Mouse (Mus musculus) forebrain, embryonic 15.5 days (tissue): Measurements from ENCODE around the gene Hnrnpa1. TPM values are rescaled to one million over a fixed set of nuclear protein-coding genes. Genes with fewer than 3 reads are reported as not detected.
A peak's percentile ranks its signal among the peaks of the same experiment; 100 is the strongest.

Source experiments
- ATAC-seq: fragments of 200-750 bp; cut with Nextera tagmentation; replicated peaks from 2 replicates; pipeline ENCODE4 v1.8.0; 2017; ENCODE audit warnings: mild to moderate bottlenecking, moderate TSS enrichment, moderate library complexity
- H3K27ac ChIP-seq: fragments of 300-500 bp; sonication (generic); replicated peaks from 2 replicates; pipeline ENCODE4 v1.5.1; 2015; ENCODE audit warnings: mild to moderate bottlenecking, inconsistent platforms
- H3K27me3 ChIP-seq: fragments of 300-500 bp; sonication (generic); 2 replicates; pipeline ENCODE4 v1.6.1; 2015; ENCODE audit warnings: inconsistent platforms
- H3K36me3 ChIP-seq: fragments of 300-500 bp; sonication (generic); 2 replicates; pipeline ENCODE4 v1.6.1; 2015; ENCODE audit warnings: mild to moderate bottlenecking, inconsistent platforms
- H3K4me1 ChIP-seq: fragments of 300-500 bp; sonication (generic); 2 replicates; pipeline ENCODE4 v1.6.1; 2015; ENCODE audit warnings: inconsistent platforms
- H3K4me2 ChIP-seq: fragments of 300-500 bp; sonication (generic); replicated peaks from 2 replicates; pipeline ENCODE4 v1.6.1; 2015; ENCODE audit warnings: mild to moderate bottlenecking, inconsistent platforms
- H3K4me3 ChIP-seq: fragments of 300-500 bp; sonication (generic); 2 replicates; pipeline ENCODE4 v1.5.1; 2015; ENCODE audit warnings: mild to moderate bottlenecking, inconsistent platforms
- H3K9ac ChIP-seq: fragments of 300-500 bp; sonication (generic); replicated peaks from 2 replicates; pipeline ENCODE4 v1.6.1; 2015; ENCODE audit warnings: mild to moderate bottlenecking, inconsistent platforms
- H3K9me3 ChIP-seq: fragments of 300-500 bp; sonication (generic); 2 replicates; pipeline ENCODE4 v1.6.1; 2016; ENCODE audit warnings: inconsistent platforms
- WGBS: fragments of 180-500 bp; shearing (Covaris S2); methylation state at CpG from one replicate; pipeline ENCODE4 v1.1.7; 2015; ENCODE audit warnings: mixed read lengths; 5-methylcytosine and 5-hydroxymethylcytosine counted together
- polyA plus RNA-seq: library from polyadenylated mRNA; unstranded; fragments of >200 nt; fragmentation: Nextera tagmentation; extraction: Ambion mirVana; gene quantifications from 2 replicates; pipeline ENCODE4 v1.2.1, GENCODE M21; 2015

The Hnrnpa1 gene
- polyA plus RNA-seq, 1 experiment from 2014 or later = 995 TPM

DNA sequence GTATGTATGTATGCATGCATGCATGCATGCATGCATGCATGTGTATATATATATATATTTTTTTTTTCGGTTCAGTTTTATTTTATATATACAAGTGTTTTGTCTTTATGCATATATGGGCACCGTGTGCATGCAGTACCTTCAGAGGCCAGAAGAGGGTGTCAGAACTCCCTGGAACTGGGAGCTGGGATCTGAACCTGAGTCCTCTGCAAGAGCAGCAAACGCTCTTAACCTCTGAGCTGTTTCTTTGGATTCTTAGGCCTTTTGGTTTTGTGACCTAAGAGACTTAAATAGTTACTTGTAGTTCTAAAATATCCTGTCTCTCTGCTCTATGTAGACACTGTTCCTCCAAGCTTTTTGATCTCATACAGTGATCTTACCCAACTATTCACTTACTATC is 43.8 kb downstream of the Hnrnpa1 start:
- peaks cover 19% of the 10 kb centered on the region for H3K4me1 ChIP-seq
- no peak for ATAC-seq
- H3K36me3 ChIP-seq = no peaks in the 10 kb centered on the region

DNA sequence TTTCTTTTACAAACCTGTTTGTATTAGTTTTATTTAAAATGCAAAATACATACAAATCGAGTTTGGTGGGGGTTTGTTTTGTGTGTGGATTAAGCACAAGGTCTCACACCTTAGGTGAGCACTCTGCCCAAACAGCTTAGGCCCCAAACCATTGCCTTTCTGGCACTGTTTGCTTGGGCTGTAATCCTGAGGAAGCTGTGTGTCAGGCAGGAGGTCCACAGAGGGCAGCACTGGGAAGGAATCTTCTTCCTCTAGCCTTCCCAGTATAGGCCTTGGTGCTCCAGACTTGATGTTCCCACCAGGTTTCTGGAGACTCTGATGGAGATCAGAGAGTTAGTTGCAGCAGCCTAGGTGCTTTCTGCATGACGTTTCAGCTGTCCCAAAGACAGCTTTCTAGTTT is 44.4 kb downstream of the Hnrnpa1 start:
- Histone ChIP-seq H3K36me3 (peaks cover 2% of the 10 kb centered on the region; the same call in 1 of the 2 replicates), H3K27ac (peak overlapping the region; percentile 65), H3K4me1 (peaks cover 22% of the 10 kb centered on the region), H3K9ac (no peak overlapping the region), H3K4me2 (no peak overlapping the region), H3K4me3 (no peak overlapping the region), H3K9me3 (no peaks in the 10 kb centered on the region), H3K27me3 (no peaks in the 10 kb centered on the region)
- no peak for ATAC-seq
- 56% methylated on average over 2 of the region's 2 CpGs for WGBS

More for the DNA sequence above, 43.8 kb downstream of the Hnrnpa1 start:
- H3K4me3 ChIP-seq = no peak overlapping the region
- H3K27me3 ChIP-seq = no peaks in the 10 kb centered on the region
- no peak overlapping the region for H3K9ac ChIP-seq
- H3K9me3 ChIP-seq = no peaks in the 10 kb centered on the region
- 45% methylated on average over 3 of the region's 3 CpGs for WGBS
- H3K27ac ChIP-seq = no peak overlapping the region
- H3K4me2 ChIP-seq = no peak overlapping the region

DNA sequence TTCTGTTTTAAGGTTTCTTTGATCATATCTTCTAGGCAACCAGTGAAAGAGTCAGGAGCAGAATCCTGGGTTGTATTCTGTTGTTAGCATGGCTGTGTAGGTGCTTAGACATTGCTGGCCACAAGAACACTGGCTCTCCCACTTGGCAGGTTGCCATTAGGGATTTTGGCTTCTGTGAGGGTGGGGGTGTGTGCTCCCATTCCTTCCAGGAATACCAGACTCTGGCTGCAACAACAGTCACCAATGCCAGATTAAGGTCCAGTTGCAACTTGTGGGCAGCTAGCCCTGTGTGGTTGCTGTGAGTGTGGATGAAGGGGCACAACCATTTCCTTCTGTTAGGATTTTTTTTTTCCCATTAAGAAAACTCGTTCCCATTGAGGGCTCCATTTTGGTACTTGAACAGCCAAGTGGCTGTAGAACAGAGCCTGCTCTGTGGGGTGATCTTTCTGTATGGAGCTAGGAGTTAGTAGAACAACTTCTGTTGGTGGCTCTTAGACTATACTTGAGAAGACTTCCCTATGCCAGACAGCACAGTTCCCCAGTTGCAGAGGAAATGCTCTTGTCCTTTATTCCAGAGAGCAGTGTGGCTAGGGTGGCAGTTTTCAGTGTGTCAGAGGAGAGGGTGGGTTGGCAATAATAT is 45.7 kb downstream of the Hnrnpa1 start:
- peak; percentile 71; the same call in 1 of the 2 replicates for ATAC-seq
- 25% methylated on average over 1 of the region's 1 CpGs for WGBS
- Histone ChIP-seq H3K27ac (peak overlapping the region; percentile 65), H3K4me3 (no peak overlapping the region), H3K4me1 (peaks cover 23% of the 10 kb centered on the region), H3K4me2 (no peak overlapping the region), H3K27me3 (no peaks in the 10 kb centered on the region), H3K9ac (no peak overlapping the region), H3K36me3 (peaks cover 7% of the 10 kb centered on the region; the same call in 1 of the 2 replicates), H3K9me3 (no peaks in the 10 kb centered on the region)

DNA sequence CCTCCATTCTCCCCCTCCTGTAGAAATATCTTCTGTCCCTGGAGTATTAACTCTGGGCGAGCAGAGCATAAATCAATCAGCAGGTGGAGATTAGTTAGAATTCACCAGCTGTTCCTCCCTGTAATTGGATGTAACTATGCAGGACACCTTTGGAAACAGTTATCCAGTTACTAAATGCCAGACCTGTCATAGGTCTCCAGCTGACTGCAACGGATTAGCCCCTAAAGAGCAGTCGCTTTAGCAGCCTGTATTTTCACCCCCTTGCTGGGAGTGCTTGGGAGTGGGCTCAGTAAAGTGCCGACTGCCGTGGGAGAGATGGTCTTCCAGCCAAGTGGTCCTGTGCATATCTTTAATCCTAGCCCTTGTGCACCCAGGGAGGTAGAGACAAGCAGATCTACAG is 49.4 kb downstream of the Hnrnpa1 start:
- ATAC-seq = no peak
- Histone ChIP-seq H3K36me3 (peaks cover 29% of the 10 kb centered on the region), H3K9me3 (no peaks in the 10 kb centered on the region), H3K27ac (no peak overlapping the region), H3K27me3 (no peaks in the 10 kb centered on the region), H3K4me2 (no peak overlapping the region), H3K4me3 (no peak overlapping the region), H3K9ac (no peak overlapping the region), H3K4me1 (peaks cover 21% of the 10 kb centered on the region)
- WGBS = 34% methylated on average over 5 of the region's 5 CpGs

DNA sequence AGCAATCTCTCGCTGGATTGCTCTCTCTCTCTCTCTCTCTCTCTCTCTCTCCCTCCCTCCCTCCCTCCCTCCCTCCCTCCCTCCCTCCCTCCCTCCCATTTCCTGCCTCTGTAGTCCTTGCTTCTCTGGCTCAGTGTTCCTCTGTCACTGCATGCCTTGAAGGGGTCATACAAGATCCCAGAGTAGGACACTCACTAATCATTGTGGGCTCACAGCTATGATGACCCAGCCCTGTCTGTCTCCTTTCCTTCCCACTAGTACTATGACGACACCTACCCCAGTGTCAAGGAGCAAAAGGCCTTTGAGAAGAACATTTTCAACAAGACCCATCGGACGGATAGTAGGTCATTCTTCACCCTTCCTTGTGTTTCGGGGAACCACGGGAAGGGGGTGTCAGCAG is 50.2 kb downstream of the Hnrnpa1 start:
- ATAC-seq = no peak
- Histone ChIP-seq H3K27ac (no peak overlapping the region), H3K27me3 (no peaks in the 10 kb centered on the region), H3K9me3 (no peaks in the 10 kb centered on the region), H3K4me1 (peaks cover 14% of the 10 kb centered on the region), H3K36me3 (peaks cover 29% of the 10 kb centered on the region), H3K4me3 (no peak overlapping the region), H3K9ac (no peak overlapping the region), H3K4me2 (no peak overlapping the region)
- 79% methylated on average over 6 of the region's 6 CpGs for WGBS

DNA sequence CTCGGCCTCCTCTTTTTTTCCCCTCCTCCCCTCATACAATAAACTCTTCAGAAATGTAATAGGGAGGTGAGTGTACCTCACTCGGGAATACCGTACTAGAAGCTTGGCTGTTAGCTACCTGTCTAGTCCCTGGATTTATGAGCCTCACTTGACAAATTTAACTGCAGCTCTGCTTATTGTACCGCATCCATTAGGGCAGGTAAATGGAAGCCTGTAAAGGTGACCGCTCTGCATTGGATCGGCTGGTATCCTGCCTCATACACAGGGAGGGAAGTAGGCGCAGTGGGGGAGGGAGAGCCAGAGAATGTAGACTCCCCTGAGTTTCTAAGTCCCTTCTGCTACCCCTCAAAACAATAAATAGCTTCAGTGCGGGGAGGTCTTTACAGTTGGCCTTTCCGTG is 50.6 kb downstream of the Hnrnpa1 start:
- no peak overlapping the region for H3K4me2 ChIP-seq

DNA sequence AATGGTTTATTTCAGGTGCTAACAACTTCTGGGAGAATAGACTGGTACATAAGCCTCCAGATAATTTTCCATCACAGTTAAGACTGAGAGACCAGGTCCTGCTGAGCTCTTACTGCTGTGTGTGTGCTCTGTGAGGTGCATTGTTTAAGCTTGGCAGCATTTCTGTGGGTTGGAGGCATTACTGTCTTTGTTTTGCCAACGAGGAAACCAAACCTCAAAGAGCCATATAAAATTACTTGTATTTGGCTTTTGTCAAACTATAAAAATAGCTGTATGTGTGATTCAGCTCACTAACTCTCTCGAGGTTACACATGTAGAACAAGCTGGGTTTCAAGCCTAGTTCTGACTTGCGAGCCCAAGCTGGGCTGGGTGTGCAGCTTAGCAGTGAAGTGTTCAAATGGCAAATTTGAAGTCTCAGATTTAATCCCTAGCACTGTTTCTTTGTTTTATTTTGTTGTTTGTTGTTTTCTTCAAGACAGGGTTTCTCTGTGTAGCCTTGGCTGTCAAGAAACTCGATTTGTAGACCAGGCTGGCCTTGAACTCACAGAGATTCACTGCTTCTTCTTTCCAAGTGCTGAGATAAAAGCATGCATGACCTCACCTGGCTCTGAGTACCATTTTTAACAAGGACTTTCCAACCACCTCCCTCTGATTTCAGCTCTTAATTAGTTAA is 52.6 kb downstream of the Hnrnpa1 start:
- H3K4me2 ChIP-seq = no peak overlapping the region
- no peak overlapping the region for H3K4me3 ChIP-seq
- no peaks in the 10 kb centered on the region for H3K27me3 ChIP-seq
- no peaks in the 10 kb centered on the region for H3K9me3 ChIP-seq
- no peak overlapping the region for H3K9ac ChIP-seq
- H3K36me3 ChIP-seq = peaks cover 34% of the 10 kb centered on the region
- peaks cover 28% of the 10 kb centered on the region for H3K4me1 ChIP-seq
- 77% methylated on average over 4 of the region's 4 CpGs for WGBS
- H3K27ac ChIP-seq = no peak overlapping the region
- ATAC-seq = no peak

More for the DNA sequence above, 50.6 kb downstream of the Hnrnpa1 start:
- no peak for ATAC-seq
- WGBS = 93% methylated on average over 9 of the region's 9 CpGs
- Histone ChIP-seq H3K27me3 (no peaks in the 10 kb centered on the region), H3K36me3 (peaks cover 29% of the 10 kb centered on the region), H3K9ac (no peak overlapping the region), H3K27ac (no peak overlapping the region), H3K4me1 (peaks cover 14% of the 10 kb centered on the region), H3K9me3 (no peaks in the 10 kb centered on the region), H3K4me3 (no peak overlapping the region)

DNA sequence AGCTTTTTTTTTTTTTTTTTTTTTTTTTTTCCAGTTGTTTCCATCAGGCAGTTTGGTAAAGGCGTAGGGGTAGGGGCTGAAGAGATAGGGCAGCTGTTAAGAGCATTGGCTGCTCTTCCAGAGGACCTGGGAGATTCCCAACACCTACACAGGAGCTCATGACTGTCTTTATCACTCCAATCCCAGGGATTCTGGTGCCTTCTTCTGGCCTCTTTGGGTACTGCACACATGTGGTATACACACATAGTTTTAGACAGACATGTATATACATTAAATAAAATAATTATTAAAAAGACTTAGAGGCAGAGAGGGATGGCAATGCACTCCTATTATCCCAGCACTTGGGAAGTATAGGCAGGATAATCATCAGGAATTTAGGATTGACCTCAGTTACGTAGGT is 53.1 kb downstream of the Hnrnpa1 start:
- peaks cover 34% of the 10 kb centered on the region for H3K36me3 ChIP-seq
- no peak overlapping the region for H3K4me3 ChIP-seq

DNA sequence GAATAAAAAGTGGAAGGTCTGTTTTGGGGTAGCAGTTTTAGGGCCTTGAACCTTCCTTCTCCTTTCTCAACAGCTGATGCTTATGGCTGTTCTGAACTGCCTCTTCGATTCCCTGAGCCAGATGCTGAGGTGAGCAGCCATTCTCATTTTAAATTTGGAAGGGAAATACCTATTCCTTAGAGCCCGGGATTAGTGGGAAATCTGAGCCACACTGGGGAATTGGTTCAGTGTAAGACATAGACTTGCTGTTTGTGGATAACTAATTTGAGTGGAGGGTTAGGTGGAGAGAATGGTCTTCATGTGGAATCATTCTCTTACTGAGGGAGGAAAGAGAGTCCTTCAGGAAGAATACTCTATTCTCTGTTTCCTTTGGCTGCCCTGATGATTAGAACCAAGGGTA is 54.4 kb downstream of the Hnrnpa1 start:
- 84% methylated on average over 2 of the region's 2 CpGs for WGBS
- no peak for ATAC-seq
- Histone ChIP-seq H3K4me1 (peaks cover 44% of the 10 kb centered on the region), H3K9ac (no peak overlapping the region), H3K4me2 (no peak overlapping the region), H3K4me3 (no peak overlapping the region), H3K9me3 (no peaks in the 10 kb centered on the region), H3K27me3 (no peaks in the 10 kb centered on the region), H3K36me3 (peaks cover 36% of the 10 kb centered on the region), H3K27ac (no peak overlapping the region)

More for the DNA sequence above, 53.1 kb downstream of the Hnrnpa1 start:
- no peaks in the 10 kb centered on the region for H3K9me3 ChIP-seq
- no peak overlapping the region for H3K4me2 ChIP-seq
- 93% methylated on average over 2 of the region's 2 CpGs for WGBS
- H3K4me1 ChIP-seq = peaks cover 34% of the 10 kb centered on the region
- no peak overlapping the region for H3K9ac ChIP-seq
- H3K27ac ChIP-seq = no peak overlapping the region
- ATAC-seq = no peak
- no peaks in the 10 kb centered on the region for H3K27me3 ChIP-seq

DNA sequence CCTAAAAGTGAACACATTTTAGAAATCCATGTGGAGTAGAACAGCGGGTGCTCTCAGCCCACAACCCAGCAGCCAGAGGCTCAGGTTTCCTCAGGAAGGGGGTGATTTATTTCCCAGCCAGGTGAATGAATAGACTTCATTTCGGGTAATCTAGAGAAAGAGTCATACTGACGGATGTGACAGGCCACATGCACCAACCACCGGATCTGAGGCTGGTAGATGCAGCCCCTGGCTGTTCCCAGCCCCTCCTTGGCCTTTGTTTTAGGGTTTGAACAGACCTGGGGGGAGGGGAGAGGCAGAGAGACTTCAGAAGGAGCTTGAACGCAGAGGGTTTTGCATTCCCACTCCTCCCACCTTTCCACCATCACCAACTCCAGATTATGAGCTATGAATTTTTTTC is 55.6 kb downstream of the Hnrnpa1 start:
- Histone ChIP-seq H3K4me3 (no peak overlapping the region), H3K27ac (0 out of 2 replicates have a peak overlapping the region, but pooled peaks have one; percentile 96), H3K4me1 (peaks cover 55% of the 10 kb centered on the region), H3K27me3 (no peaks in the 10 kb centered on the region), H3K4me2 (no peak overlapping the region), H3K9me3 (no peaks in the 10 kb centered on the region), H3K9ac (no peak overlapping the region), H3K36me3 (peaks cover 31% of the 10 kb centered on the region)
- 10% methylated on average over 5 of the region's 5 CpGs for WGBS
- no peak for ATAC-seq
